Mouse (Mus musculus) heart, postnatal 25 days (tissue): ENCODE results near the gene Agpat1. TPM values are rescaled to one million over a fixed set of nuclear protein-coding genes. Genes with fewer than 3 reads are reported as not detected.

Source experiments
- DNase-seq: peaks from one replicate; pipeline ENCODE4 v3.0.0; 2022; ENCODE audit warnings: low spot score
- intact Hi-C: fragments of 180-260 bp; cut with DNase I; formaldehyde crosslinking; loops from one replicate; pipeline ENCODE4 v1.15.1; 2025
- total RNA-seq, 2 experiments: library from RNA; stranded (reverse); gene quantifications; 2 replicates each; pipeline ENCODE4 v1.2.3; 2021

The Agpat1 gene
- total RNA-seq, 2 experiments from 2014 or later = 65.8 to 66.8 TPM

DNA sequence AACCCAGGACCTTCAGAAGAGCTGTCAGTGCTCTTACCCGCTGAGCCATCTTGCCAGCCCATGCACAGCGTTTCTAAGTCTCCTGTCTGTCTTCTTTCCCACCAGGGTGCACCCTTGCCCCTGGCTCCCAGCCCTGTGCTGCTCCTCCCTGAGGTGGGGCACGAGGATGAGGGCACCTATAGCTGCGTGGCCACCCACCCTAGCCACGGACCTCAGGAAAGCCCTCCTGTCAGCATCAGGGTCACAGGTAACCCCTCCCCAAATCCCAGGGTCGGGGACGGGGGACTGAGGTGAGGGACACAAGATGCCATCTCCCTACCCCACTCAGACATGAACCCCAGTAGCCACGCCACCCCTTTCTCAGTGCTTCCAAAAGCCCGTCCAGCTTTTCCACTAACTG lies 4.2 kb upstream of the Agpat1 start:
- intact Hi-C loops = no loop called here
- DNase-seq = no peak

GRCm38 (mm10) chr17:34601796-34602195 lies 2.3 kb upstream of the Agpat1 start:
- intact Hi-C loops = no loop called here
- DNase-seq = no peak

GRCm38 (mm10) chr17:34603375-34604060 lies 544 bp upstream of the Agpat1 start, which contains the start of gene Rnf5:
TSS of gene Rnf5 (minus strand) at chr17:34603690.
- peak; percentile 97 for DNase-seq
- intact Hi-C loops = no loop called here

DNA sequence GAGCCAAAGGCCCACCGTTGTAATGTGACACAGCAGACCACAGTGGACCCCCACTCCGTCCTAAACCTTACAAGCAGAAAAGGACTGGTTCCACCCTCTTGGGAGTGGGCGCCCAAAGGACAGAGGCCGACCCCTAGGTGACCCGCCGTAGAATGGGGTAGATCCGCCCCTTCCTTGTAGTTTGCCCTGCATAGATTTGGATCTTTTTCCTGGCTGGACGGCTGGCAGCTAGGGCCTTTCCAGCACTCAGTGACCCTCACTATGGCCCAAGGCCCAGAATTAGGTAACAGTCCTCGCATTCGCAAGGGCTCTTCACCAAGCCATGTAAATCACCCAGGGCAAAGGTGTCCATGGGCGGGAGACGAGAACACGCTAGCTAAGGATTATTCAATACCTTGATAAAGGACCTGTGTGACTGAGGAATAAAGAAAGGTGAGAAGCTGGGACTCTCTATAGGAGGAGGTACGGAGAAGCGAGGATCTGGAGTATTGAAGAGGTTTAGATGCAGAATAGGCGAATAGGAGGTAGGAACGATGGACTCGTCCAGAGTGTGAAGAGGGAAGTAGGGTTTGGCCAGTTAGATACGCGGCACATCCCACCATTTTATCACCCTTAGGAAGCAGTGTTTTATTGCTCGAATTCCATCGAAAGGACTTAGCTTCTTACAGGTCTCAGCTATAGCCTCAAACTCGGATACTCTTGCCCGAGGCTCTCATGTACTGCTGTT lies 612 bp downstream of the Agpat1 start:
- intact Hi-C loops = no loop called here
- no peak for DNase-seq

GRCm38 (mm10) chr17:34605609-34606008 lies 1.5 kb downstream of the Agpat1 start:
- DNase-seq = peak; percentile 94
- intact Hi-C loops = no loop called here

DNA sequence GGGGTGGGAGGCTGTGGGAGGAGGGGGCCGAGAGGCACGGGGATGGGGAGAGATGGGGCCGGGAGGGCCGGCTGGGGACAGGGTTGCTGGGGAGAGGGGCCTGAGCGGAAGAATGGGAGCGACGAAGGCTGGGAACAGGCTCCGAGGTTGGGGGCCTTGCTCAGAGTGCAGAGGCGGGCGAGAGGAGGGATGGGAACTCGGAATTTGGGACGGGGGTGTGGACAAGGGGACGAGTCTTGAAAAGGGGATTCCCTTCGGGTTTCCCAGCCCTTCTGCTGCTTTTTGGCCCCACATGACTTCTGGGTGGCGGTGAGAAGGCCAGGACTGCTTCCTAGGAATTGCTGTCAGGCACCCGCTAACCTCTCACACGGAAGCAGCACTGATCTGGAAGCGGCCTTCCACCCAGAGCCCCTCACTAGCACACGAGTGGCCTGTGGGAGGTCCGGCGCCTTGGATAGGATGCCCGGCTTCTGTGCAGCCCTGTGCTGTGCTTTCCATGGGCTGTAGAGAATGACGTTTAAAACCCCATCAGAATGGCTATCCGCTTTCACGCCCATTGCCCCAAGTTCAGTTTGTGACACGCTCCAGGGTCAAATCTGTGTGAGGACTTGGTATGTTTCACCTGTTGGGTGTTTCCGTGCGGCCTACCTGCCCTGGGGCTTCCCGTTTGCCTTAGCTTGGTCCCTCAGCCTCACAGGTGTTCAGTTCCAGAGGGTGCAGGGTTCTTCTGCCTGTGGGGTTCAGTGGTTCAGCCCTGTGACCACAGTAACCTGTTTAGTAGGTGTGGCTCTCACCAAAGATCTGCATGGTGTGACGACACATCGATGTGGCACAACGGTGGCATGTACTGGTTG lies 2.4 kb downstream of the Agpat1 start:
- intact Hi-C loops = no loop called here
- no peak for DNase-seq

GRCm38 (mm10) chr17:34607997-34608396 lies 3.9 kb downstream of the Agpat1 start:
- DNase-seq = no peak
- intact Hi-C loops = no loop called here

DNA sequence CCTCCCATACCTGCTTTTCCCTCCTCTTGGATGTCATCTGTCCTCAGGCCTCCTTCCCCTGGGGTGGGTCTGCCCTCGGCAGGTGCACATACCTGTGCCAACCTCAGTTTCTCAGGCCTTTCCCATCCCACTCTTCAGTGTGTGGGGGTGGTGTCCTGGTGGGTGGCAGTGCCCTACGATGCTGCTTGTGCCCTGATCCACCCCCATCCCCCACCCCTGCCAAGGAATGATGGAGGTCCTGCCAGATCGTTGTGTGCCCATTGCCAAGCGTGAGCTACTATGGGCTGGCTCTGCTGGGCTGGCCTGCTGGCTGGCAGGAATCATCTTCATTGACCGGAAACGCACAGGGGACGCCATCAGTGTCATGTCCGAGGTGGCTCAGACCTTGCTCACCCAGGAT lies 7.0 kb downstream of the Agpat1 start:
- intact Hi-C loops = no loop called here
- DNase-seq = no peak

DNA sequence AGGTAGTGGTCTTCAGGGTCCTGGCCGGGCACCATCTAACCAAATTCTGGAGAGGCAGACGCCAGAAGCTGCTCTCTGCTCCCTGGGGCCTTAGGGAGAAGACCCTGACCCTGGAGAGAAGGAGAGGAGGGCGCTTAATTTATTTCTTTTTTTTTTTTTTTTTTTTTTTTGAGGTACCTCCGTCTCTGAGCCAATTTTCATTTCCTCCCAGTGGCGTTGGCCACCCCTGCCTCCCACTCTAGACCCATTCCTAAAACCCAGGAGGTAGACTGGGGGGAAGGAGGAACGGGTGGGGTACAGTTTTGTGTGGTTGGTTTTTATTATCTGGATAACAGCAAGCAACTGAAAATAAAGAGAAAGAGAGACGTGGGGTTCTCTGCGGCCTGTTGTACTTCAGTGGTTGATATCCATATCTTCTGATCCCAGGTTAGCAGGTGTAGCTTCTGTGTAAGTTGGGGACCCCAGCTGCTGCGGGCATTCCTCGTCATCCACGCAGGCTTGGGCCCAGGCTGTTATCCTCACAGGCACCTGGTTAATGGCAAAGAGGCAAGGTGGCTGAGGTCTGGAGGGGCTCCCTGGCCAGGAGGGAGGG lies 9.1 kb downstream of the Agpat1 start:
- DNase-seq = no peak
- intact Hi-C loops = no loop called here

DNA sequence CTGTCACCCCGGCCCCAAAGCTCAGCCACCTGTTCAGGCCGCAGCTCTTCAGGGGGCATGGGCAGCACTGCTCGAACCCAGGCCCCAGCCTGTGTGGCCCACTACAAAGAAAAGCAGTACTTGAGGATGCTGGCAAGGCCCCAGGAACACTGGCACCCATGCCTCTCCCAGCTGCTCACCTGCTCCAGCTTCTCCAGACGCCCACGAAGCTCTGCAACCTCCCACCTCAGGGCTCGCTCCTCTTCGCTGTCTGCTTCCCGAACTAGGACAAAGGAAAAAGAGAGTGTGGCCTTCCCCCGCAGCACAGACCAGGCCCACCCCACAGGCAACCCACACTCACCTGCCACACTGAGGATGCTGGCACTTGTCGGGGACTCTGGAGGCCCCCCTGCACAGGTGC lies 9.8 kb downstream of the Agpat1 start:
- intact Hi-C loops = no loop called here
- no peak for DNase-seq

DNA sequence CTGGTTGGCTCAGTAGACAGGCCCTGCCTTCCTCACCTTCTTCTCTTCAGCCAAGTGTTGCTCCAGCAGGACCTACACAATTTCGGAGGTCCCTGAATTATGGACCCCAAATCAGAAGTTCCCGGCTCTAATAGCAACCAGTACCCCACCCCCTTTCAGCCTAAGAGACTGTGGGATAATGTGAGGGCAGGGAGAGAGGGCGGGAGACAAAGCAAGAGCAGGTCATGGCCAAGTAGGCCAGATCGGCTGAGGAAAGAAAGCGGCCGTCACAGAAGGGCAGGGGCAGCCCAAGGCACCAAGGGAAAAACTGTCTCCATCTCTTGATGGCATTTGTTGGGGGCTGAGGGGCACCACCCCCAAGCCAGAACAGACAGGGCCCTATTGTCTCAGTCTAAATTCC lies 11.8 kb downstream of the Agpat1 start, which contains the start of gene Egfl8:
TSS of gene Egfl8 (minus strand) at position 101 of the 400 bp plus-strand sequence.
- no peak for DNase-seq
- intact Hi-C loops = loop anchor here (5.0 kb wide), 2 partner anchors 44 to 59 kb away; no protein-coding TSS in a partner anchor

GRCm38 (mm10) chr17:34618999-34619398 lies 14.9 kb downstream of the Agpat1 start:
- intact Hi-C loops = loop anchor here (1.0 to 5.0 kb wide), 3 partner anchors 47 to 179 kb away; no protein-coding TSS in a partner anchor
- no peak for DNase-seq

- no peak for DNase-seq
- intact Hi-C loops = no loop called here
Measured at GRCm38 (mm10) chr17:34621006-34621405, 16.9 kb downstream of the Agpat1 start.

- no peak for DNase-seq
- intact Hi-C loops = no loop called here
Measured at GRCm38 (mm10) chr17:34623161-34623560, 19.1 kb downstream of the Agpat1 start.

- intact Hi-C loops = no loop called here
- no peak for DNase-seq
Measured at GRCm38 (mm10) chr17:34624981-34625380, 20.9 kb downstream of the Agpat1 start.

GRCm38 (mm10) chr17:34626062-34626772 lies 22.2 kb downstream of the Agpat1 start:
- intact Hi-C loops = no loop called here
- no peak for DNase-seq

- intact Hi-C loops = no loop called here
- DNase-seq = no peak
Measured at GRCm38 (mm10) chr17:34626773-34627092, 22.7 kb downstream of the Agpat1 start.

DNA sequence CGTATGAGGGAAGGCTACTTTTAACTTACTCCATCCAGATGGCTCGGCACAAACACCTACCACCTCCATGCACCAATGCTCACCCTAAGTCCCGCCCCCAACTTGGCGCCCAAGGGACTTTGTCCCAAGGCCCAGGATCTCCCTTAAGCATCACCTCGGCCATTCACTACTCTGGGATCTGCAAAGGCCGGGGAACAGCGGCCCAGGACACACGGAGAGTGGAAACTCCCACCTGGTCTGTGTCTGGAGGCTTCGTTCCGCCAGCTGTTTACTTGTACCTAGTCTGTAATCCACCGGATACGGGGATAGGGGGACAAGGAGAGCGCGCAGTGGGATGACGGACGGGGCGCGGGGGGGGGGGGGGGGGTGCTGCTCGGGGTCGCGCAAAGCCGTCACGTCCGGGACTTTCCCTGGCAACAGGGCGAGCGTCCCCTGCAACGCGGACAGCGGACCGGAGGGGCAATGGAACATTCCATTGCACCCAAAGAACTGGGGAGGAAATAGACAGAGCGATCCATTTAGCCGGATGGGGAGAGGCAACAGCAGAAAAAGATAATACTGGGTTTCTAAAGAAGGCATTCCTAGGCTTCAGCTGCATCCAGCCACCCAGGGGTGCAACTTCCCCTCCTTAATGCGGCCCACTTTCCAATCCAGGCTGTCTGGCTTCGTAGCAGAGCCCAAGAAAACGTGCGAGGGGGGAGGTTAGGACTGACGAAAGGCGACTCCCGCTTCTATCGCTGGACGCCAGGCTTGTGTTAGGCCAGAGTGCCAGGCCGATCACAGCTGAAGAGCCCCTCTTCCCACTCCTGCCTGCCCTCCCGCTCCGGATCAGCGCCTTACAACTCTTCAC lies 23.3 kb downstream of the Agpat1 start:
- DNase-seq = peak; percentile 81
- intact Hi-C loops = no loop called here
